Mouse (Mus musculus): ENCODE results near the gene Slc25a22. TPM values are rescaled to one million over a fixed set of nuclear protein-coding genes. Genes with fewer than 3 reads are reported as not detected.

Gene Slc25a22
- polyA plus RNA-seq, 1 experiment: 30.3 TPM

DNA sequence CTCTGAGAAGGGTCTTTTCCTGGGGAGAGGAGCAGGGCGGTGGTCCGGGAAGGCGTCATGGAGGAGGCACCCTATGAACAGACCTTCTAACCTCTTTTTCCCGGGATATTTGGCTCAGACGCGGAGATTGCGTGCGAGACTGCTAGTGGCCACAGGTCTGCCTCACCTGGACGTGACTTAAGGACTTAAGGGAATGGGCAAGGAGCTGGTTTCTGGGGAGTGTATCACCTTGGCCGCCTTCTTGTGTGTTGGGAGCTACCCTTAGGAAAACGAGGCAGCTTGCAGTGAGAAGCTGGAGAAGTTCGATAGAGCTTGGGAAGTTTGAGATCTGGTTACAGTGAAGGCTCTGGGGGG is 38.1 kb upstream of the Slc25a22 start:
- Histone ChIP-seq H3K4me1 (ENCODE audit: control insufficient read depth, insufficient read depth, low read length) (peaks cover 7% of the 10 kb centered on the region), H3K4me3 (replicated peaks; ENCODE audit: control insufficient read depth, low read depth, low read length) (peak overlapping the region; percentile 77), H3K27ac (ENCODE audit: control insufficient read depth, insufficient read depth, low read depth, low read length, poor library complexity) (peak overlapping the region; percentile 80; the same call in 1 of the 2 replicates)
- under 1% methylated on average over 12 of the region's 12 CpGs for WGBS
- TF ChIP-seq POLR2A (IDR thresholded peaks at IDR 0.05; ENCODE audit: borderline replicate concordance, control insufficient read depth, low read depth, low read length) (no peak), CTCF (IDR thresholded peaks at IDR 0.05; ENCODE audit: control insufficient read depth, insufficient read depth, low read length) (no peak)

- Histone ChIP-seq H3K4me1 (ENCODE audit: control insufficient read depth, insufficient read depth, low read length) (peaks cover 7% of the 10 kb centered on the region), H3K4me3 (replicated peaks; ENCODE audit: control insufficient read depth, low read depth, low read length) (peak within 1 kb of the TSS; percentile 77), H3K27ac (ENCODE audit: control insufficient read depth, insufficient read depth, low read depth, low read length, poor library complexity) (peak within 1 kb of the TSS; percentile 80)
- TF ChIP-seq POLR2A (IDR thresholded peaks at IDR 0.05; ENCODE audit: borderline replicate concordance, control insufficient read depth, low read depth, low read length) (peak; percentile 71; the same call in 1 of the 2 replicates), CTCF (IDR thresholded peaks at IDR 0.05; ENCODE audit: control insufficient read depth, insufficient read depth, low read length) (no peak)
- WGBS: under 1% methylated on average over 87 of the region's 87 CpGs
Measured at GRCm38 (mm10) chr7:141475011-141475804, 37.5 kb upstream of the Slc25a22 start, which contains the start of the genes Polr2l and Tspan4. Polr2l (minus strand) TSS chr7:141475132. Tspan4 (plus strand) TSS chr7:141475240.

- Histone ChIP-seq H3K4me1 (ENCODE audit: control insufficient read depth, insufficient read depth, low read length) (peaks cover 8% of the 10 kb centered on the region), H3K4me3 (replicated peaks; ENCODE audit: control insufficient read depth, low read depth, low read length) (peak overlapping the region; percentile 77), H3K27ac (ENCODE audit: control insufficient read depth, insufficient read depth, low read depth, low read length, poor library complexity) (no peak overlapping the region)
- WGBS: 7% methylated on average over 5 of the region's 5 CpGs
- TF ChIP-seq CTCF (IDR thresholded peaks at IDR 0.05; ENCODE audit: control insufficient read depth, insufficient read depth, low read length): no peak
- no peak for TF ChIP-seq POLR2A (IDR thresholded peaks at IDR 0.05; ENCODE audit: borderline replicate concordance, control insufficient read depth, low read depth, low read length)
Measured at GRCm38 (mm10) chr7:141474160-141474559, 36.5 kb upstream of the Slc25a22 start.

DNA sequence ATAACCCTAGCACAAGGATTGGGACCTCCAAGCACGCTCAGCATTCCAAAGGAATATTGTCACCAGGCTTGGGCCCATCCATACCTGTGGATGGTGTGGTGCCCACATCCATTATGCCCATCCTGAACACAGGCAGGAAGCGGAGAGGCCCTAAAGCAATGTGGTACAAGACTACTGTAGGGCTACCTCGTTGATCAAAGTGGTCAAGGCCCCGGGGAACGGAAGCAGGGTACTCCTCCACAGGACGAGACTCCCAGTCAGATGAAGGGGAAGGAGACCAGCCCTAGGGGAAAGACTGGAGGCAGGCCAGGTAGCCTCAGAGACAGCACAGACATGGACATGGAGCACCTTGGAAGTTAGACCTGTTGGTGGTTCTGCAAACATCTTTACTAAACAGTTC is 35.1 kb upstream of the Slc25a22 start:
- TF ChIP-seq CTCF (IDR thresholded peaks at IDR 0.05; ENCODE audit: control insufficient read depth, insufficient read depth, low read length) (no peak), POLR2A (IDR thresholded peaks at IDR 0.05; ENCODE audit: borderline replicate concordance, control insufficient read depth, low read depth, low read length) (no peak)
- Histone ChIP-seq H3K4me1 (ENCODE audit: control insufficient read depth, insufficient read depth, low read length) (peaks cover 9% of the 10 kb centered on the region), H3K27ac (ENCODE audit: control insufficient read depth, insufficient read depth, low read depth, low read length, poor library complexity) (no peak overlapping the region), H3K4me3 (replicated peaks; ENCODE audit: control insufficient read depth, low read depth, low read length) (no peak overlapping the region)
- 81% methylated on average over 6 of the region's 6 CpGs for whole genome bisulfite sequencing

DNA sequence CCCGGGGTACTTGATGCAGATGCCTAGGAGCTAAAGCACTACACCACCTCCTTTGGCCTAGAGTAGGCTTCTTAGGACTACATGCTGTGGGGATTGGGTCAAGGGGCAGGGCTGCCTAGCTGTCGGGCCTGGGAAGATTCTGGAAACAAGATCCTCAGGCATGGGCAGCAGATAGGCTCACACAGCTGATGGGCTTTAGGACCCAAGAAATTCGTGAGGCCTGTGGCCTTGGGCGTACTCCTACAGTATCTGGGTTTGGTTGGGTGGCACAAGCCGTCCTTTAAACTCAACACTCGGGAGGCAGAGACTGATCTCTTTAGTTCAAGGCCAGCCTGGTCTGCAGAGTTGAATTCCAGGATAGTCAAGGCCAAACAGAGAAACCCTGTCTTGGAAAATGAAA is 34.5 kb upstream of the Slc25a22 start:
- WGBS: 76% methylated on average over 6 of the region's 6 CpGs
- no peak for TF ChIP-seq POLR2A (IDR thresholded peaks at IDR 0.05; ENCODE audit: borderline replicate concordance, control insufficient read depth, low read depth, low read length)
- no peak for TF ChIP-seq CTCF (IDR thresholded peaks at IDR 0.05; ENCODE audit: control insufficient read depth, insufficient read depth, low read length)
- no peak overlapping the region for H3K27ac ChIP-seq (ENCODE audit: control insufficient read depth, insufficient read depth, low read depth, low read length, poor library complexity)
- peaks cover 9% of the 10 kb centered on the region for H3K4me1 ChIP-seq (ENCODE audit: control insufficient read depth, insufficient read depth, low read length)
- no peak overlapping the region for H3K4me3 ChIP-seq (replicated peaks; ENCODE audit: control insufficient read depth, low read depth, low read length)

GRCm38 (mm10) chr7:141471236-141471635 is 33.5 kb upstream of the Slc25a22 start:
- H3K27ac ChIP-seq (ENCODE audit: control insufficient read depth, insufficient read depth, low read depth, low read length, poor library complexity): no peak overlapping the region
- WGBS: 95% methylated on average over 1 of the region's 1 CpGs
- TF ChIP-seq CTCF (IDR thresholded peaks at IDR 0.05; ENCODE audit: control insufficient read depth, insufficient read depth, low read length): no peak
- no peak for TF ChIP-seq POLR2A (IDR thresholded peaks at IDR 0.05; ENCODE audit: borderline replicate concordance, control insufficient read depth, low read depth, low read length)
- peaks cover 11% of the 10 kb centered on the region for H3K4me1 ChIP-seq (ENCODE audit: control insufficient read depth, insufficient read depth, low read length)
- H3K4me3 ChIP-seq (replicated peaks; ENCODE audit: control insufficient read depth, low read depth, low read length): no peak overlapping the region

DNA sequence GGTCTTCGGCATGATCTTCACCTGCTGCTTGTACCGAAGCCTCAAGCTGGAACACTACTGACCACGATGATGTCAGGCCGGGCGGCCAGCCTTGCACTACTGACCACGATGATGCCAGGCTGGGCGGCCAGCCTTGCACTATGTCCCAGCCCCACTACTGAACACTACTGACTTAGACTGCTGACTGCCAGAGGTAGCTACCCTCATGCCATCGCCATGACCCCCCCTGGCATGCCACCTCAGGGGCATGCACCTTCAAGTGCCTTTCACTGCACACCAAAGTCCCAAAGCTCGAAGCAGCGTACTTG is 32.9 kb upstream of the Slc25a22 start:
- Histone ChIP-seq H3K4me1 (ENCODE audit: control insufficient read depth, insufficient read depth, low read length) (peaks cover 11% of the 10 kb centered on the region), H3K4me3 (replicated peaks; ENCODE audit: control insufficient read depth, low read depth, low read length) (no peak overlapping the region), H3K27ac (ENCODE audit: control insufficient read depth, insufficient read depth, low read depth, low read length, poor library complexity) (no peak overlapping the region)
- TF ChIP-seq POLR2A (IDR thresholded peaks at IDR 0.05; ENCODE audit: borderline replicate concordance, control insufficient read depth, low read depth, low read length): no peak
- no peak for TF ChIP-seq CTCF (IDR thresholded peaks at IDR 0.05; ENCODE audit: control insufficient read depth, insufficient read depth, low read length)
- WGBS: 91% methylated on average over 10 of the region's 10 CpGs

GRCm38 (mm10) chr7:141469901-141470636 is 32.4 kb upstream of the Slc25a22 start:
- peaks cover 11% of the 10 kb centered on the region for H3K4me1 ChIP-seq (ENCODE audit: control insufficient read depth, insufficient read depth, low read length)
- TF ChIP-seq POLR2A (IDR thresholded peaks at IDR 0.05; ENCODE audit: borderline replicate concordance, control insufficient read depth, low read depth, low read length) (no peak), CTCF (IDR thresholded peaks at IDR 0.05; ENCODE audit: control insufficient read depth, insufficient read depth, low read length) (no peak)
- H3K4me3 ChIP-seq (replicated peaks; ENCODE audit: control insufficient read depth, low read depth, low read length): no peak overlapping the region
- 91% methylated on average over 18 of the region's 18 CpGs for WGBS
- no peak overlapping the region; the same call in 1 of the 2 replicates for H3K27ac ChIP-seq (ENCODE audit: control insufficient read depth, insufficient read depth, low read depth, low read length, poor library complexity)

Data from bone marrow, adult 2 months (tissue).